Comparison of ENCODE assay signal across 23 mouse cellular contexts in genomic region chr2:158856896-158857499, GRCm38 (mm10).
DNase-seq lines count a peak whose midpoint lies in the region; ATAC-seq lines count a peak whose summit lies in the region.
"Had no signal": no experiment of that assay in that cellular context is flagged by ENCODE, and none has a peak within 500 bp of the region (broad histone marks: within the 10 kb centered on the region; RNA-seq: fewer than 3 reads in every experiment).

No protein-coding gene starts in this region.

- no peaks in the 10 kb centered on the region for H3K9me3 ChIP-seq in intestine, embryonic 15.5 days
- H3K9me3 ChIP-seq in stomach, embryonic 16.5 days (replicated peaks; ENCODE audit: control insufficient read depth, low read length) = no peaks in the 10 kb centered on the region
- H3K9me3 ChIP-seq: embryonic facial prominence, embryonic 10.5 days; forebrain, embryonic 12.5 days; heart, embryonic 12.5 days; hindbrain, embryonic 12.5 days; limb, embryonic 15.5 days had no signal

- intact Hi-C loops in gastrocnemius, postnatal 14 days (cut with DNase I; ENCODE audit: low total_unique reads) = no loop called here

- 66% methylated on average over 10 of the region's 10 CpGs for WGBS in intestine, embryonic 15.5 days
- WGBS in stomach, embryonic 16.5 days = 80% methylated on average over 10 of the region's 10 CpGs

- H3K36me3 ChIP-seq in intestine, embryonic 15.5 days = 0 out of 2 replicates have a peak, but pooled peaks cover 3% of the 10 kb centered on the region
- no peaks in the 10 kb centered on the region for H3K36me3 ChIP-seq in stomach, embryonic 16.5 days (ENCODE audit: control insufficient read depth, insufficient read depth, low read length)

- peak overlapping the region; percentile 1; the same call in 1 of the 2 replicates for H3K4me2 ChIP-seq in intestine, embryonic 15.5 days (replicated peaks)
- H3K4me2 ChIP-seq in stomach, embryonic 16.5 days (ENCODE audit: low read depth, low read length) = no peak overlapping the region
- H3K4me2 ChIP-seq: forebrain, embryonic 12.5 days; heart, embryonic 12.5 days; hindbrain, embryonic 12.5 days; limb, embryonic 15.5 days had no signal

- H3K4me1 ChIP-seq in intestine, embryonic 15.5 days (replicated peaks) = peaks cover 30% of the 10 kb centered on the region
- peaks cover 10% of the 10 kb centered on the region for H3K4me1 ChIP-seq in stomach, embryonic 16.5 days (ENCODE audit: control insufficient read depth, insufficient read depth, low read length)
- H3K4me1 ChIP-seq: embryonic facial prominence, embryonic 10.5 days; forebrain, embryonic 12.5 days; heart, embryonic 12.5 days; hindbrain, embryonic 12.5 days had no signal

- no peak overlapping the region for H3K9ac ChIP-seq in intestine, embryonic 15.5 days
- H3K9ac ChIP-seq in stomach, embryonic 16.5 days (ENCODE audit: low read length) = no peak overlapping the region; the same call in 1 of the 2 replicates
- H3K9ac ChIP-seq: forebrain, embryonic 12.5 days; heart, embryonic 12.5 days; hindbrain, embryonic 12.5 days; limb, embryonic 15.5 days had no signal

- peak; percentile 37 for DNase-seq in gastrocnemius, postnatal 14 days
- no peak for DNase-seq in gastrocnemius, postnatal 10 days
- DNase-seq in kidney, adult 9 months = peak; percentile 6
- no peak for DNase-seq in kidney, postnatal 10 days
- no peak for DNase-seq in spleen, postnatal 36 days (ENCODE audit: low spot score in 2 of 2)
- DNase-seq: adrenal gland, postnatal 25 days; cerebellum, adult 11-12 months; heart, adult 11 months; heart, postnatal 14 days; lung, adult 2 months; lung, postnatal 4 days; retina, postnatal 1 day; thymus, adult 2 months had no signal

- H3K27ac ChIP-seq in intestine, embryonic 15.5 days = peak overlapping the region; percentile 82
- peak overlapping the region; percentile 57 for H3K27ac ChIP-seq in stomach, embryonic 16.5 days (ENCODE audit: low read length)
- H3K27ac ChIP-seq: embryonic facial prominence, embryonic 10.5 days; forebrain, embryonic 12.5 days; hindbrain, embryonic 12.5 days; kidney, postnatal 0 days; layer of hippocampus, adult 2 months; limb, embryonic 15.5 days had no signal

- peak; percentile 68 for ATAC-seq in intestine, embryonic 15.5 days
- ATAC-seq in stomach, embryonic 16.5 days (ENCODE audit: insufficient read depth, low FRiP score) = 0 out of 2 replicates have a peak, but pooled peaks have one; percentile 55

- H3K4me3 ChIP-seq in intestine, embryonic 15.5 days (replicated peaks) = no peak overlapping the region
- H3K4me3 ChIP-seq in stomach, embryonic 16.5 days (replicated peaks; ENCODE audit: low read length) = no peak overlapping the region
- H3K4me3 ChIP-seq: embryonic facial prominence, embryonic 10.5 days; forebrain, embryonic 12.5 days; heart, embryonic 12.5 days; hindbrain, embryonic 12.5 days; layer of hippocampus, adult 2 months; limb, embryonic 15.5 days had no signal

- no peaks in the 10 kb centered on the region for H3K27me3 ChIP-seq in intestine, embryonic 15.5 days (replicated peaks)
- no peaks in the 10 kb centered on the region for H3K27me3 ChIP-seq in stomach, embryonic 16.5 days (ENCODE audit: control insufficient read depth, insufficient read depth, low read length)
- H3K27me3 ChIP-seq: CH12.LX; forebrain, embryonic 12.5 days; heart, embryonic 12.5 days; hindbrain, embryonic 12.5 days; limb, embryonic 15.5 days had no signal

Comparison
In these comparisons a context has a peak if more than half of its experiments do, and no peak if none do; other contexts are left out.
1. DNase-seq: peak in gastrocnemius, postnatal 14 days (single experiment) and kidney, adult 9 months (single experiment); none in gastrocnemius, postnatal 10 days (single experiment), kidney, postnatal 10 days (single experiment) and spleen, postnatal 36 days (0 of 2).